Mouse (Mus musculus): ENCODE results near the gene Gm49358. TPM values are rescaled to one million over a fixed set of nuclear protein-coding genes. Genes with fewer than 3 reads are reported as not detected.

Gene Gm49358
- polyA plus RNA-seq, 1 experiment from 2014 or later = not detected

- Histone ChIP-seq H3K27me3 (ENCODE audit: control insufficient read depth, insufficient read depth, low read length) (no peaks in the 10 kb centered on the region), H3K4me3 (replicated peaks; ENCODE audit: low read length) (no peak overlapping the region), H3K36me3 (ENCODE audit: control insufficient read depth, insufficient read depth, low read length) (no peaks in the 10 kb centered on the region), H3K27ac (ENCODE audit: low read length) (no peak overlapping the region), H3K9me3 (replicated peaks; ENCODE audit: control insufficient read depth, low read length) (no peaks in the 10 kb centered on the region), H3K4me2 (ENCODE audit: low read depth, low read length) (no peak overlapping the region), H3K4me1 (ENCODE audit: control insufficient read depth, insufficient read depth, low read length) (peaks cover 17% of the 10 kb centered on the region), H3K9ac (ENCODE audit: low read length) (no peak overlapping the region)
- WGBS = 82% methylated on average over 4 of the region's 4 CpGs
- ATAC-seq (ENCODE audit: insufficient read depth, low FRiP score) = no peak
Observed at GRCm38 (mm10) chr10:86794196-86794595, 30.4 kb downstream of the Gm49358 start.

DNA sequence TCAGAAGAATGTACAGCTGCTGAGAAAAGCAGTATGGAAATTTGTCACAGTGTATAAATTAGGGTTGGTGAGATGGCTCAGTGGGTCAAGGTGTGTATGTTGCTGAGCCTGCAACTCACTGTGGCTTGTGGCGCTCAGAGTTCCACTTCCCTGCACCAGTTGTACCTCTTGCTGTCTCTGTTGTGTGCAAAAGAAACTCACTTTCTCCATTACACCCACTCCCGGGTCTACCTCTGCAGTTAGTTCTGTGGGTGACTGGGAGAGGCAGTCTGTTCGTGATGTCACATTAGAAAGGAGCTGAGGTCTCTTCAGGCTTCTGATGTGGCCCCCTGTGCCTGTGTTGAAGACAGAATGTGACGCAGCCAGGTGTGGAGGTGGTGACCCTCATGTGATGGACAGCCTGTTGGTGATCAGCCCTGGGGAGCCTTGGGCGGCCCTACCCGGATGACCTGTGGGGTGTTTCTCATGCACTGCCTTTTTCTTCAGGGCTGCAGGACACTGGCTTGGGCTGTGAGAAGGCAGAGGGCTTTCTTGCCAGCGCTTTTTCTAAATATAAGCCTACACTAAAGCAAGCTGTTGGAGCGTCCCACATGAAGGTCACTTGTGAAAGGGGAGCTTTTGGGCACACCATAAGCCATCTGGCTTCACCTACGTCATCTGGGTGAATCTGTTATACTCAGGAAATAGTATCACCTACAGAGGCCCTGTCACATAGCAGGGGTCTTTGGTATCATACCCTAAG, 31.2 kb downstream of the Gm49358 start:
- 88% methylated on average over 9 of the region's 9 CpGs for WGBS
- Histone ChIP-seq H3K27me3 (ENCODE audit: control insufficient read depth, insufficient read depth, low read length) (no peaks in the 10 kb centered on the region), H3K9ac (ENCODE audit: low read length) (no peak overlapping the region), H3K27ac (ENCODE audit: low read length) (no peak overlapping the region), H3K4me1 (ENCODE audit: control insufficient read depth, insufficient read depth, low read length) (peaks cover 17% of the 10 kb centered on the region), H3K9me3 (replicated peaks; ENCODE audit: control insufficient read depth, low read length) (no peaks in the 10 kb centered on the region), H3K36me3 (ENCODE audit: control insufficient read depth, insufficient read depth, low read length) (no peaks in the 10 kb centered on the region), H3K4me2 (ENCODE audit: low read depth, low read length) (no peak overlapping the region), H3K4me3 (replicated peaks; ENCODE audit: low read length) (no peak overlapping the region)
- ATAC-seq (ENCODE audit: insufficient read depth, low FRiP score) = no peak

DNA sequence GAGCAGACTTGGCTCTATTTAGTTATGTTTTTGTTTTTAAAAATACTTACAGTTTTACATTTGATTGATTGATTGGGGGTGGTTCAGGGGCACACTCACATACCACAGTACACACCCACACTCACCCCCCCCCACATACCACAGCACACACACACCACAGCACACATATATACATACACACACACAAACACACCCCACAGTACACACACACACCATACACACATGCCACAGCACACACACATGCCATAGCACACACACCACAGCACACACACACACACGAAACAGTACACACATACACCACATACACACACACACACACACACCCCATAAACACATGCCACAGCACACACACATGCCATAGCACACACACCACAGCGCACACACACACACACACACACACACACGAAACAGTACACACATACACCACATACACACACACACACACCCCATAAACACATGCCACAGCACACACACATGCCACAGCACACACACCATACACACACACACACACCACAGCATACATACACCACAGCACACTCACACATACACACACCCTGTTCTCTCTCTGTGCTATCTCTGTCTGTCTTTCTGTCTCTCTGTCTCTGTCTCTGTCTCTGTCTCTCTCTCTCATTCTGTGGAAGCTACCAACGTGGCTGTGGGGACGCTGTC, 32.4 kb downstream of the Gm49358 start:
- 94% methylated on average over 5 of the region's 5 CpGs for WGBS
- no peak; the same call in 1 of the 2 replicates for ATAC-seq (ENCODE audit: insufficient read depth, low FRiP score)

GRCm38 (mm10) chr10:86807362-86807761, 43.6 kb downstream of the Gm49358 start:
- H3K36me3 ChIP-seq (ENCODE audit: control insufficient read depth, insufficient read depth, low read length) = no peaks in the 10 kb centered on the region
- H3K4me3 ChIP-seq (replicated peaks; ENCODE audit: low read length) = no peak overlapping the region
- H3K9ac ChIP-seq (ENCODE audit: low read length) = no peak overlapping the region
- no peak overlapping the region for H3K4me2 ChIP-seq (ENCODE audit: low read depth, low read length)
- no peaks in the 10 kb centered on the region for H3K27me3 ChIP-seq (ENCODE audit: control insufficient read depth, insufficient read depth, low read length)
- no peaks in the 10 kb centered on the region for H3K9me3 ChIP-seq (replicated peaks; ENCODE audit: control insufficient read depth, low read length)
- H3K27ac ChIP-seq (ENCODE audit: low read length) = no peak overlapping the region
- no peaks in the 10 kb centered on the region for H3K4me1 ChIP-seq (ENCODE audit: control insufficient read depth, insufficient read depth, low read length)
- 94% methylated on average over 1 of the region's 1 CpGs for WGBS
- ATAC-seq (ENCODE audit: insufficient read depth, low FRiP score) = no peak

More for the DNA sequence above, 32.4 kb downstream of the Gm49358 start:
- no peaks in the 10 kb centered on the region for H3K27me3 ChIP-seq (ENCODE audit: control insufficient read depth, insufficient read depth, low read length)
- H3K9ac ChIP-seq (ENCODE audit: low read length) = no peak overlapping the region
- H3K27ac ChIP-seq (ENCODE audit: low read length) = no peak overlapping the region
- no peak overlapping the region for H3K4me2 ChIP-seq (ENCODE audit: low read depth, low read length)
- no peaks in the 10 kb centered on the region for H3K9me3 ChIP-seq (replicated peaks; ENCODE audit: control insufficient read depth, low read length)
- peaks cover 17% of the 10 kb centered on the region for H3K4me1 ChIP-seq (ENCODE audit: control insufficient read depth, insufficient read depth, low read length)
- no peak overlapping the region for H3K4me3 ChIP-seq (replicated peaks; ENCODE audit: low read length)
- no peaks in the 10 kb centered on the region for H3K36me3 ChIP-seq (ENCODE audit: control insufficient read depth, insufficient read depth, low read length)

- no peaks in the 10 kb centered on the region for H3K27me3 ChIP-seq (ENCODE audit: control insufficient read depth, insufficient read depth, low read length)
- ATAC-seq (ENCODE audit: insufficient read depth, low FRiP score) = peak; percentile 41; the same call in 1 of the 2 replicates
Observed at GRCm38 (mm10) chr10:86808013-86808758, 44.4 kb downstream of the Gm49358 start.

DNA sequence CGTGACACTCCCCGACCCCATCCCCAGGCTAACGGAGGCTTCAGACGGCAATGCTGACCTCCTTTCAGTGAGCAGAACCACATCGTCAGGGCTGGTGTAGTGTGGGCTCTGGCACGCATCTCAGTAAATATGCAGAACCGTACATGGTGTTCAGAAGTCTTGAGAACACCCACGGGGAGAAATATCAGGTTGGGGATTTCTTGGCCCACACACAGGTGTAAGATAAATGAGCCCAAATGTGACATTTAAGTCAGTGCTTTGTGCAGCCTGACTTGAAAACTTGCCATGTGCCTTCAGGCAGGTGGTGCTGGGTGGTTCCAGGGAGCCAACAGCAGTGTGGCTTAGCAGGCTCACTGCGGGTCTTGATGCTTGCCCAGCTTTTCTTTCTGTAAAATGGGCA, 46.2 kb downstream of the Gm49358 start:
- ATAC-seq (ENCODE audit: insufficient read depth, low FRiP score) = no peak
- Histone ChIP-seq H3K27me3 (ENCODE audit: control insufficient read depth, insufficient read depth, low read length) (no peaks in the 10 kb centered on the region), H3K9me3 (replicated peaks; ENCODE audit: control insufficient read depth, low read length) (no peaks in the 10 kb centered on the region), H3K4me2 (ENCODE audit: low read depth, low read length) (no peak overlapping the region), H3K4me3 (replicated peaks; ENCODE audit: low read length) (no peak overlapping the region), H3K9ac (ENCODE audit: low read length) (no peak overlapping the region), H3K27ac (ENCODE audit: low read length) (no peak overlapping the region), H3K36me3 (ENCODE audit: control insufficient read depth, insufficient read depth, low read length) (no peaks in the 10 kb centered on the region), H3K4me1 (ENCODE audit: control insufficient read depth, insufficient read depth, low read length) (peaks cover 8% of the 10 kb centered on the region; the same call in 1 of the 2 replicates)
- 80% methylated on average over 9 of the region's 9 CpGs for WGBS

More at GRCm38 (mm10) chr10:86808013-86808758, 44.4 kb downstream of the Gm49358 start:
- no peak overlapping the region for H3K4me2 ChIP-seq (ENCODE audit: low read depth, low read length)
- 79% methylated on average over 15 of the region's 15 CpGs for WGBS
- H3K4me3 ChIP-seq (replicated peaks; ENCODE audit: low read length) = no peak overlapping the region
- no peaks in the 10 kb centered on the region for H3K4me1 ChIP-seq (ENCODE audit: control insufficient read depth, insufficient read depth, low read length)
- H3K9ac ChIP-seq (ENCODE audit: low read length) = no peak overlapping the region
- no peaks in the 10 kb centered on the region for H3K9me3 ChIP-seq (replicated peaks; ENCODE audit: control insufficient read depth, low read length)
- no peaks in the 10 kb centered on the region for H3K36me3 ChIP-seq (ENCODE audit: control insufficient read depth, insufficient read depth, low read length)
- H3K27ac ChIP-seq (ENCODE audit: low read length) = no peak overlapping the region

GRCm38 (mm10) chr10:86810612-86811011, 46.8 kb downstream of the Gm49358 start:
- H3K9me3 ChIP-seq (replicated peaks; ENCODE audit: control insufficient read depth, low read length) = no peaks in the 10 kb centered on the region
- H3K27ac ChIP-seq (ENCODE audit: low read length) = no peak overlapping the region
- H3K36me3 ChIP-seq (ENCODE audit: control insufficient read depth, insufficient read depth, low read length) = no peaks in the 10 kb centered on the region
- H3K9ac ChIP-seq (ENCODE audit: low read length) = no peak overlapping the region
- ATAC-seq (ENCODE audit: insufficient read depth, low FRiP score) = no peak
- no peaks in the 10 kb centered on the region for H3K27me3 ChIP-seq (ENCODE audit: control insufficient read depth, insufficient read depth, low read length)
- H3K4me3 ChIP-seq (replicated peaks; ENCODE audit: low read length) = no peak overlapping the region
- WGBS = 90% methylated on average over 5 of the region's 5 CpGs
- no peak overlapping the region for H3K4me2 ChIP-seq (ENCODE audit: low read depth, low read length)
- H3K4me1 ChIP-seq (ENCODE audit: control insufficient read depth, insufficient read depth, low read length) = peaks cover 10% of the 10 kb centered on the region; the same call in 1 of the 2 replicates

DNA sequence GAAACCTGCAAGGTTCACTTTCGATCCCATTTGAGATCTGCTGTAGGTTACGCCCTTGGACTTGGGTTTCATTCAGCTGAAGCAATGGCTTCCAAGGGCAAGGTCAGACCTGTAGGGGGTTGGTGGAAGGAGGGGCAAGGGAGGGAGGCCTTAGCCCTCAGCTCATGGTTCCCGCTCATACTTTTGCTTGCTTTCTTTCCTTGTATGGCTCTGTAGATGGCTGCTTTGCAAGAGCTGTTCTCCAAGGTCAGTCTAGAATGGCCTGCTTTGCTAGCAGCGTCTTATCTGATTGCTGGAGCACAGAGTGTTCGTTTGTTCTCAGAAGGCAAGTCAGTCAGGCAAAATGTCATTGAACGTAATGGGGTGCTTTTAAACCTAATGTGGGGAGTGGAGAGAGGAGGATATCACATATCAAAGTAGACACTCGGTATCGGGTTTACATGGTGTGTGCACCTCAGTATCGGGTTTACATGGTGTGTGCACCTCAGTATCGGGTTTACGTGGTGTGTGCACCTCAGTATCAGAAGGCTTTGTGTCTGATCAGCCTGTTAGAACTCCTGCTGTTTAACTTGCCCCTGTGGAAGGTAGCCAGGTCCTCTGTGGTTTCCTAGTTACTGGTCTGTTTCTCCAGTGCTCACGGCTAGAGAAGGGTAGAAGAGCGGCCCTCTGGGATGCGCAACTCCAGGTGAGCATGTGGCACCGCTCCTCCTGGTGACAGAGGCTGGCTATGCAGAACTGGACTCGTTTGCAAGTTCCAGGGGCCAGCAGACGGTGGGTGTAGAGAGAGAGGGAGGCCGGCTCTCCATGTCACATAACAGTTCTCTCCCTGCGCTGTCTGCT, 50.7 kb downstream of the Gm49358 start:
- 0 out of 2 replicates have a peak overlapping the region, but pooled peaks have one; percentile 15 for H3K4me2 ChIP-seq (ENCODE audit: low read depth, low read length)
- H3K36me3 ChIP-seq (ENCODE audit: control insufficient read depth, insufficient read depth, low read length) = no peaks in the 10 kb centered on the region
- no peak overlapping the region; the same call in 1 of the 2 replicates for H3K9ac ChIP-seq (ENCODE audit: low read length)
- peaks cover 17% of the 10 kb centered on the region; the same call in 1 of the 2 replicates for H3K4me1 ChIP-seq (ENCODE audit: control insufficient read depth, insufficient read depth, low read length)
- peak overlapping the region; percentile 86 for H3K27ac ChIP-seq (ENCODE audit: low read length)
- ATAC-seq (ENCODE audit: insufficient read depth, low FRiP score) = peak; percentile 71
- H3K27me3 ChIP-seq (ENCODE audit: control insufficient read depth, insufficient read depth, low read length) = no peaks in the 10 kb centered on the region
- no peaks in the 10 kb centered on the region for H3K9me3 ChIP-seq (replicated peaks; ENCODE audit: control insufficient read depth, low read length)
- 64% methylated on average over 19 of the region's 19 CpGs for whole genome bisulfite sequencing
- no peak overlapping the region for H3K4me3 ChIP-seq (replicated peaks; ENCODE audit: low read length)
